Mouse (Mus musculus) liver, adult 2 months (tissue): Measurements from ENCODE around the gene Abi1. TPM values are rescaled to one million over a fixed set of nuclear protein-coding genes. Genes with fewer than 3 reads are reported as not detected.
A peak's percentile ranks its signal among the peaks of the same experiment; 100 is the strongest.

ENCODE experiments used
- DNase-seq: peaks from one replicate; pipeline ENCODE4 v3.0.0-alpha.2; 2011; ENCODE audit warnings: low read depth, low spot score; ENCODE audit errors: extremely low read depth
- H3K27ac ChIP-seq: fragments of 200-500 bp; replicated peaks from 2 replicates; pipeline ENCODE4 v1.5.1; 2012; ENCODE audit warnings: low read depth, mild to moderate bottlenecking, control low read depth, inconsistent platforms, low read length; ENCODE audit not compliant: insufficient read depth
- H3K27me3 ChIP-seq: fragments of 200-500 bp; 2 replicates; pipeline ENCODE4 v1.6.1; 2012; ENCODE audit warnings: mild to moderate bottlenecking, moderate library complexity, low read length, inconsistent platforms; ENCODE audit not compliant: control insufficient read depth, insufficient read depth
- H3K36me3 ChIP-seq: fragments of 200-500 bp; 2 replicates; pipeline ENCODE4 v1.6.1; 2012; ENCODE audit warnings: low read length, inconsistent platforms; ENCODE audit not compliant: control insufficient read depth, insufficient read depth
- H3K4me1 ChIP-seq: fragments of 200-500 bp; 2 replicates; pipeline ENCODE4 v1.6.1; 2011; ENCODE audit warnings: low read length; ENCODE audit not compliant: control insufficient read depth, insufficient read depth
- H3K4me3 ChIP-seq: fragments of 200-500 bp; 2 replicates; pipeline ENCODE4 v1.5.1; 2011; ENCODE audit warnings: low read depth, mild to moderate bottlenecking, control low read depth, low read length, moderate library complexity; ENCODE audit not compliant: insufficient read depth
- H3K79me2 ChIP-seq: fragments of 200-500 bp; 2 replicates; pipeline ENCODE4 v1.6.1; 2012; ENCODE audit warnings: inconsistent platforms, mild to moderate bottlenecking, low read length, moderate library complexity; ENCODE audit not compliant: control insufficient read depth, insufficient read depth
- H3K9ac ChIP-seq: fragments of 200-500 bp; 2 replicates; pipeline ENCODE4 v1.6.1; 2012; ENCODE audit warnings: low read depth, mild to moderate bottlenecking, control low read depth, inconsistent platforms, low read length
- CTCF ChIP-seq: fragments of 200-500 bp; IDR thresholded peaks from 2 replicates; pipeline ENCODE4 v1.5.1; 2011; ENCODE audit warnings: low read depth, low read length, control low read depth
- POLR2A ChIP-seq: fragments of 200-500 bp; IDR thresholded peaks from 2 replicates; pipeline ENCODE4 v1.6.1; 2011; ENCODE audit warnings: low read length, control low read depth; ENCODE audit not compliant: insufficient read depth; ENCODE audit errors: extremely low read depth
- WGBS: fragments of 180-500 bp; shearing (Covaris S2); methylation state at CpG from one replicate; pipeline ENCODE4 v1.1.7; 2018; 5-methylcytosine and 5-hydroxymethylcytosine counted together
- polyA plus RNA-seq: library from polyadenylated mRNA; depleted of rRNA; stranded (reverse); fragments of >200 nt; gene quantifications from 2 replicates; pipeline ENCODE4 v1.2.3, GENCODE M21; 2012
- total RNA-seq: library from RNA; depleted of rRNA; stranded (reverse); fragments of >200 nt; gene quantifications from 2 replicates; pipeline ENCODE4 v1.2.3, GENCODE M21; 2014

Gene Abi1
- total and polyA plus RNA-seq, 2 experiments, result 35.6 to 53.9 TPM

GRCm38 (mm10) chr2:23006219-23006618, 33.8 kb downstream of the Abi1 start:
- Histone ChIP-seq H3K4me3 (no peak overlapping the region), H3K27me3 (no peaks in the 10 kb centered on the region), H3K4me1 (peaks cover 2% of the 10 kb centered on the region), H3K36me3 (peaks cover 3% of the 10 kb centered on the region), H3K79me2 (peaks cover 31% of the 10 kb centered on the region), H3K27ac (no peak overlapping the region), H3K9ac (no peak overlapping the region)
- TF ChIP-seq POLR2A, result no peak
- no peak for TF ChIP-seq CTCF
- DNase-seq, result no peak
- WGBS, result 50% methylated on average over 6 of the region's 6 CpGs

GRCm38 (mm10) chr2:23002637-23003036, 37.4 kb downstream of the Abi1 start:
- H3K9ac ChIP-seq, result no peak overlapping the region
- 70% methylated on average over 3 of the region's 3 CpGs for whole genome bisulfite sequencing
- no peaks in the 10 kb centered on the region for H3K27me3 ChIP-seq
- no peak overlapping the region for H3K27ac ChIP-seq
- DNase-seq, result no peak
- H3K36me3 ChIP-seq, result no peaks in the 10 kb centered on the region
- H3K4me3 ChIP-seq, result no peak overlapping the region
- H3K79me2 ChIP-seq, result peaks cover 38% of the 10 kb centered on the region
- TF ChIP-seq CTCF (no peak), POLR2A (no peak)
- peaks cover 12% of the 10 kb centered on the region for H3K4me1 ChIP-seq

GRCm38 (mm10) chr2:22999620-23000019, 40.4 kb downstream of the Abi1 start:
- Histone ChIP-seq H3K36me3 (no peaks in the 10 kb centered on the region), H3K9ac (no peak overlapping the region), H3K27me3 (no peaks in the 10 kb centered on the region), H3K4me3 (no peak overlapping the region), H3K79me2 (peaks cover 34% of the 10 kb centered on the region), H3K4me1 (peaks cover 11% of the 10 kb centered on the region), H3K27ac (no peak overlapping the region)
- WGBS, result 57% methylated on average over 1 of the region's 1 CpGs
- no peak for DNase-seq
- TF ChIP-seq POLR2A (no peak), CTCF (no peak)

- Histone ChIP-seq H3K36me3 (peaks cover 5% of the 10 kb centered on the region; the same call in 1 of the 2 replicates), H3K27ac (no peak overlapping the region), H3K27me3 (no peaks in the 10 kb centered on the region), H3K4me3 (no peak overlapping the region), H3K9ac (no peak overlapping the region), H3K4me1 (peaks cover 11% of the 10 kb centered on the region), H3K79me2 (peaks cover 32% of the 10 kb centered on the region)
- 19% methylated on average over 2 of the region's 2 CpGs for WGBS
- TF ChIP-seq POLR2A, result no peak
- TF ChIP-seq CTCF, result no peak
- peak; percentile 30 for DNase-seq
Measured at GRCm38 (mm10) chr2:22998804-22999203, 41.2 kb downstream of the Abi1 start.

- 83% methylated on average over 2 of the region's 2 CpGs for WGBS
Measured at GRCm38 (mm10) chr2:22998015-22998414, 42.0 kb downstream of the Abi1 start.

GRCm38 (mm10) chr2:22996071-22996470, 44.0 kb downstream of the Abi1 start:
- Histone ChIP-seq H3K4me1 (peaks cover 11% of the 10 kb centered on the region), H3K4me3 (no peak overlapping the region), H3K27me3 (no peaks in the 10 kb centered on the region), H3K9ac (no peak overlapping the region), H3K36me3 (peaks cover 14% of the 10 kb centered on the region), H3K27ac (no peak overlapping the region), H3K79me2 (peaks cover 24% of the 10 kb centered on the region)
- no peak for TF ChIP-seq POLR2A
- TF ChIP-seq CTCF, result no peak
- DNase-seq, result no peak

More at GRCm38 (mm10) chr2:22998015-22998414, 42.0 kb downstream of the Abi1 start:
- DNase-seq, result no peak
- Histone ChIP-seq H3K27ac (no peak overlapping the region), H3K4me1 (peaks cover 11% of the 10 kb centered on the region), H3K36me3 (peaks cover 10% of the 10 kb centered on the region), H3K79me2 (peaks cover 31% of the 10 kb centered on the region), H3K27me3 (no peaks in the 10 kb centered on the region), H3K9ac (no peak overlapping the region), H3K4me3 (no peak overlapping the region)
- TF ChIP-seq POLR2A (no peak), CTCF (no peak)
